Mouse (Mus musculus) kidney, adult 2 months (tissue): Measurements from ENCODE around the gene Mgrn1. TPM values are rescaled to one million over a fixed set of nuclear protein-coding genes. Genes with fewer than 3 reads are reported as not detected.
A peak's percentile ranks its signal among the peaks of the same experiment; 100 is the strongest.

Experiments
- DNase-seq: peaks from one replicate; pipeline ENCODE4 v3.0.0; 2021
- H3K27ac ChIP-seq: fragments of 200-500 bp; 2 replicates; pipeline ENCODE4 v1.5.1; 2012; ENCODE audit warnings: low read depth, low read length, control low read depth, inconsistent platforms; ENCODE audit not compliant: insufficient read depth
- H3K27me3 ChIP-seq: fragments of 200-500 bp; replicated peaks from 2 replicates; pipeline ENCODE4 v1.6.1; 2012; ENCODE audit warnings: mild to moderate bottlenecking, moderate library complexity, low read length, inconsistent platforms; ENCODE audit not compliant: control insufficient read depth, insufficient read depth
- H3K36me3 ChIP-seq: fragments of 200-500 bp; 2 replicates; pipeline ENCODE4 v1.6.1; 2012; ENCODE audit warnings: mild to moderate bottlenecking, moderate library complexity, low read length, inconsistent platforms; ENCODE audit not compliant: control insufficient read depth, insufficient read depth
- H3K4me1 ChIP-seq: fragments of 200-500 bp; 2 replicates; pipeline ENCODE4 v1.6.1; 2011; ENCODE audit warnings: low read length; ENCODE audit not compliant: control insufficient read depth, insufficient read depth
- H3K4me3 ChIP-seq: fragments of 200-500 bp; 2 replicates; pipeline ENCODE4 v1.5.1; 2011; ENCODE audit warnings: mild to moderate bottlenecking, low read depth, low read length, control low read depth; ENCODE audit not compliant: insufficient read depth
- CTCF ChIP-seq: fragments of 200-500 bp; conservative IDR thresholded peaks from 2 replicates; pipeline ENCODE4 v1.5.1; 2011; ENCODE audit warnings: low read depth, mild to moderate bottlenecking, control low read depth, low read length, moderate library complexity, mixed read lengths; ENCODE audit not compliant: insufficient read depth, insufficient read length
- POLR2A ChIP-seq: fragments of 200-500 bp; IDR thresholded peaks from one replicate; pipeline ENCODE4 v1.6.1; 2011; ENCODE audit warnings: low read depth, low read length, control low read depth
- WGBS: fragments of 180-500 bp; shearing (Covaris S2); methylation state at CpG from one replicate; pipeline ENCODE4 v1.1.7; 2018; 5-methylcytosine and 5-hydroxymethylcytosine counted together
- polyA plus RNA-seq: library from polyadenylated mRNA; depleted of rRNA; stranded (reverse); fragments of >200 nt; gene quantifications from 2 replicates; pipeline ENCODE4 v1.2.3, GENCODE M21; 2012; rRNA removed

The Mgrn1 gene
- polyA plus RNA-seq = 197 and 218 TPM in 2 replicates

DNA sequence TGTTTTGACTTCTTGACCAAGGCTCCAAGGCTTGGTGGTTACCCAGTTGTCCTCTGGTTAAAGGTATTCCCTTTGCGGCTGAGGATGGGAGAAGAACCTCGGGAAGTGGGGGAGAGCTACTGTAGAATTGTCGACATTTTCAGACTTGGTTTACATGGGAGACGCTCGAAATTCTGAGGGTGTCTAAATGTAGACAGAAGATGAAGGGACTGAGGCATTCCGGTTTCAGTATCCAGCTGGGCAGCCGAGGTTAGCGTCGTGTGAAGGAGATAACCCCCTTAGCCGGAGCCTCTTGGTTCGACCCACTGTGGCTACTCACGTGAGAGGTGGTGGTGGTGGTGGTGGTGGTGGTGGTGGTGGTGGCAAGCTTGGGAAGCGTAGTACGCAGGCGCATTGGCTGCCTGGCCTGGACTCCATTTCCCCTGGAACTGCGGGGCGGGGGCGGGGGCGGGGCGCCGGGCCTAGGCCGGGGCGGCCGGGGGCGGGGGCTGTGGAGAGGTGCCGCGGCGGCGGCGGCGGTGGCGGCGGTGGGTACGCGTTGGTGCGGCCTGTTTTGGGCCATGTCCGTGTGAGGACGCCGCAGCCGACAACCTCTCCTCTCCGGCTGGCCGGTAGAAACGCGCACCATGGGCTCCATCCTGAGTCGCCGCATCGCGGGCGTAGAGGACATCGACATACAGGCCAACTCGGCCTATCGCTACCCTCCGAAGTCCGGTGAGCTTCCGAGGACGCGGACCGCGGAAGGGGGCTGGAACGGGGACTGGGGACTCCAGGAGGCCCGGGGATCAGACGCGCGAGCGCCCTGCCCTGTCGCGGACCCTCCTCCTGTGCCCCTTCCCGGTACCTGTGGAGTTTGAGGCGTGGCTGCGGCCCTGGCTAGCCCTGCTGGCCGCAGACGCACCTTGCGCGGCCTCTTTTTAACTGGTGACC, at the start of gene Mgrn1:
Gene Mgrn1, plus strand, starts transcription at position 490 of the 930 bp plus-strand sequence.
- peak; percentile 95 for DNase-seq
- TF ChIP-seq CTCF (no peak), POLR2A (peak; percentile 52)
- Histone ChIP-seq H3K4me1 (peaks cover 35% of the 10 kb centered on the region; the same call in 1 of the 2 replicates), H3K27ac (peak within 1 kb of the TSS; percentile 98), H3K27me3 (no peaks in the 10 kb centered on the region), H3K36me3 (no peaks in the 10 kb centered on the region), H3K4me3 (peak within 1 kb of the TSS; percentile 69)
- WGBS = under 1% methylated on average over 74 of the region's 74 CpGs

DNA sequence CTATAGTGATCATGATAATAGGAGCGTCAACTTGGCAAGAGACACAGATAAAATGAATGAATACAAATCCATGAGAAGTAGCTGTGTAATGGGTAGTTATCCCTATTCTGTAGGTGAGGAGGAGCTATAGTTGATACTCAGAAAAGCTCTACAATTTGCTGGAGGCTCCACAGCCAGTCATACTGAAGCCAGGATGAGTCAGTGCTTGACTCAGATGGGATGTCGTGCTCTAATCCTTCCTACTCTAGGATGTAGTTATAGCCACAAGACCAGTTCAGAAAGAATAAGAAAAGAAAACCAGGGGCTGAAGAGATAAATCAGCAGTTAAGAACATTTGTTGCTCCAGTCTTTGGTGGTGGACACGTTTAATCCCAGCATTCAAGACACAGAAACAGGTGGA, 48.4 kb upstream of the Mgrn1 start:
- no peak for DNase-seq
- no peak for TF ChIP-seq POLR2A
- no peak for TF ChIP-seq CTCF
- WGBS = 80% methylated on average over 3 of the region's 3 CpGs
- Histone ChIP-seq H3K27ac (no peak overlapping the region), H3K4me1 (no peaks in the 10 kb centered on the region), H3K36me3 (no peaks in the 10 kb centered on the region), H3K4me3 (no peak overlapping the region), H3K27me3 (no peaks in the 10 kb centered on the region)

DNA sequence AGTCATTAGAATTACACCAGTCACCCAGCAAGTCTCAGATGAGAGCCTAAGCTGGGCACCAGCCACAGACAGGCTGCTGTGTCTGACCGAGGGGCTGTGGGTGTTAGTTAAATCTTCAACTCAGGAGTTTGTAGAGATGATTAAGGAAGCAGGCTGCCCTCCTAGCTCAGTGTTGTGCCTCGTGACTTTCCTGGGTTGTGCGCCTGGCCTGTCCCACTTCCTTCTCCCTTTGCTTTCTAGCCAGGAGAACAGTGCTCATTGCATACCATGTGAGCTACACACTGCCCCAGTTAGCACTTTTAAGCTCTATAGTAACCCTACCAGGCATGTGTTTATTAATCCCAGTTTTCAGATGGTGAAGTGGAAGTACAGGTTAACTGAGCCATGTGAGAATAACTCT, 46.5 kb upstream of the Mgrn1 start:
- no peak for TF ChIP-seq POLR2A
- Histone ChIP-seq H3K4me3 (no peak overlapping the region), H3K27me3 (no peaks in the 10 kb centered on the region), H3K36me3 (no peaks in the 10 kb centered on the region), H3K4me1 (no peaks in the 10 kb centered on the region), H3K27ac (no peak overlapping the region)
- 81% methylated on average over 3 of the region's 3 CpGs for whole genome bisulfite sequencing
- DNase-seq = no peak

DNA sequence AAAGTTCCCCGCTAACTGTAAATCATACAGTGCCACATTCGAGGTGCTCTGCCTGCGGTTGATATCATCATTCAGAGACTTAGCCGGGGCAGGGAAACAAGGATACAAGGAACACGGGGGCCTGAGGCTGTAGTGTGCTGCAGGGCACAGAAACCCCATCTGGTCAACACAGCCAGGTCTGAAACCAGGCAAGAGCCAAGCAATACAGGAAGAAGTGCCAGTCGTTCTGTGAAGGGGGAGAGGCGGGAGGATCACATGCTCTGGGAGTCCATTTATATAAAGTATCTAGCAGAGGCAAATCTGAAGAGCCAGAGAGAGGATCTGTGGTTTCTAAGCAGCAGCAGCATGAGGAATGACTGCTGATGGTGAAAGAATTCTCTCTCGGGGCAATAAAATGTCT, 45.8 kb upstream of the Mgrn1 start:
- Histone ChIP-seq H3K27me3 (no peaks in the 10 kb centered on the region), H3K36me3 (no peaks in the 10 kb centered on the region), H3K4me1 (no peaks in the 10 kb centered on the region), H3K4me3 (no peak overlapping the region), H3K27ac (no peak overlapping the region)
- TF ChIP-seq POLR2A = no peak
- no peak for TF ChIP-seq CTCF
- no peak for DNase-seq
- WGBS = 81% methylated on average over 8 of the region's 8 CpGs

DNA sequence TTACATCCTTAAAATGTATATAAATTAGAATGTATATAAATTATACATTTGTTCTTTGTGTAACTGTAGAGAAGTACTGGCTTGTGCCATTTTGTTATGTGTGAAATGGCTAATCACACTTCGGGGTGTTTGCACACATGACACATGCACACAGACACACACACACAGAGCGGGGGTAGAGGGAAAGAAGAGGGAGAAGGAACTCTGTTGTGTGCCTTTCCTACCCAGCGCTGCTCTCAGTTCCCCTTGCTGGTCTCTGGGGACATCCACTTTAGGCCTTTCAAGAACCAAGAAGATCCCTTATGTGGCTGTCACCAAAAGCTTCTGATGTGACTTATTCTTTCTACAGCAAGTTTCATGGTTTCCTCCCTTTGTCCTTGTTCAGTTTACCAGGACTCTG, 39.0 kb upstream of the Mgrn1 start:
- DNase-seq = no peak
- H3K36me3 ChIP-seq = no peaks in the 10 kb centered on the region
- WGBS = 74% methylated on average over 3 of the region's 3 CpGs
- no peak overlapping the region for H3K27ac ChIP-seq
- no peaks in the 10 kb centered on the region for H3K27me3 ChIP-seq
- H3K4me1 ChIP-seq = no peaks in the 10 kb centered on the region
- TF ChIP-seq POLR2A (no peak), CTCF (no peak)
- H3K4me3 ChIP-seq = no peak overlapping the region

DNA sequence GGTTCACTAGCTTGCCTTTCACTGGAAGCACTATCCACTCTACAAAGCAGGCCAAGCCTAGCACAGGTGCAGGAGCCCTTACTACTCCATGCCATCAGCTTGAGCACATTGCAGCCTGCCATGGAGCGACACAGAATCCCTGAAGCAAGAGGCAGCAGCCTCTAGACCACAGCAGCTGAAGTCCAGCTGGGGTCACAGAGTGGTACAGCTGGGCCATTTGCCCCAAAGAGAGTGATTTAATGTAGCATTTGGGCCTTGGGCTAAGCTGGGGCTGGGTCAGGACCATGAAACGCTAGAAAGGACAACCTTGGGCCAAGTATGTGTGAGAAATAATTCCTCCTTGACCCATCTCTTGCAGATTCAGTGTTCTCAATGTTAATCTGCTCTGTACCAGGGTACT, 38.0 kb upstream of the Mgrn1 start:
- Histone ChIP-seq H3K36me3 (no peaks in the 10 kb centered on the region), H3K4me1 (no peaks in the 10 kb centered on the region), H3K27ac (no peak overlapping the region), H3K4me3 (no peak overlapping the region), H3K27me3 (no peaks in the 10 kb centered on the region)
- TF ChIP-seq CTCF = no peak
- 83% methylated on average over 2 of the region's 2 CpGs for WGBS
- no peak for DNase-seq

DNA sequence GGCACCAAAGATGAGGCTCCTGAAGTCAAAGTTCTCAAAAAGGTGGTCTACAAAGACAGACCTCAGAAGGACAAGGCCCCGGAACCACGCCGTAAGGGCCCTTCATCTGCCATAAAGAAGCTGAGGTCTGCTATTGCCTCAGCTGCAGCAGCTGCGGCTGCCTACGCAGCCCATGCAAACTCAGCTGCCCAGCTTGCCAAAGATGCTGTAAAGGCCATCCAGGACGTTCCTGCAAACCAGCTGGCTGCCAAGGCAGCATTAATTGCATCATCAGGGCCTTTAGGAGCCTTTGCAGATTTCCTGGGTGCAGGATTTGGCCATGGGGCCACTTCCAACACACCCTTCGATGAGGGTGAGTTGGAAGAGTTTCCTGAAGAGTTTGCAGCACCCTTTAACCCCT, 35.7 kb upstream of the Mgrn1 start:
- no peaks in the 10 kb centered on the region for H3K27me3 ChIP-seq
- TF ChIP-seq POLR2A = no peak
- TF ChIP-seq CTCF = no peak
- no peak overlapping the region for H3K27ac ChIP-seq
- DNase-seq = no peak
- no peaks in the 10 kb centered on the region for H3K36me3 ChIP-seq
- H3K4me3 ChIP-seq = no peak overlapping the region
- WGBS = 75% methylated on average over 7 of the region's 7 CpGs
- no peaks in the 10 kb centered on the region for H3K4me1 ChIP-seq
